Mouse (Mus musculus): ENCODE results near the gene Ift20. TPM values are rescaled to one million over a fixed set of nuclear protein-coding genes. Genes with fewer than 3 reads are reported as not detected.
"Not testable (repeated sequence)": the region's sequence is repeated elsewhere in the genome, so short reads cannot be mapped to it uniquely, and the experiment has no call there.

The Ift20 gene
- total and polyA plus RNA-seq, 2 experiments from 2014 or later: 133 to 148 TPM

- 77% methylated on average over 9 of the region's 9 CpGs for WGBS
- no peak overlapping the region for H3K4me3 ChIP-seq (ENCODE audit: low read depth, low read length)
- ATAC-seq (ENCODE audit: low FRiP score) (no peak), DNase-seq (ENCODE audit: low spot score) (no peak)
- H3K9me3 ChIP-seq (ENCODE audit: low read length): no peaks in the 10 kb centered on the region
- H3K36me3 ChIP-seq (ENCODE audit: insufficient read depth, low read length): peaks cover 58% of the 10 kb centered on the region
- no peak overlapping the region for H3K4me2 ChIP-seq (ENCODE audit: low read depth, low read length, poor library complexity, severe bottlenecking)
- no peak overlapping the region for H3K27ac ChIP-seq (ENCODE audit: low read depth, low read length)
- no peak overlapping the region for H3K9ac ChIP-seq (replicated peaks; ENCODE audit: low read length, poor library complexity, severe bottlenecking)
- H3K4me1 ChIP-seq (ENCODE audit: insufficient read depth, low read length): no peaks in the 10 kb centered on the region
- TF ChIP-seq CTCF (IDR thresholded peaks at IDR 0.05): no peak
- no peaks in the 10 kb centered on the region for H3K27me3 ChIP-seq (ENCODE audit: insufficient read depth, low read length)
These were observed 7.4 kb upstream of the Ift20 start for GRCm38 (mm10) chr11:78528714-78529113.

- Histone ChIP-seq H3K4me1 (ENCODE audit: insufficient read depth, low read length) (peaks cover 5% of the 10 kb centered on the region; the same call in 1 of the 2 replicates), H3K4me2 (ENCODE audit: low read depth, low read length, poor library complexity, severe bottlenecking) (no peak overlapping the region), H3K27ac (ENCODE audit: low read depth, low read length) (no peak overlapping the region), H3K9me3 (ENCODE audit: low read length) (no peaks in the 10 kb centered on the region), H3K36me3 (ENCODE audit: insufficient read depth, low read length) (peaks cover 46% of the 10 kb centered on the region), H3K27me3 (ENCODE audit: insufficient read depth, low read length) (no peaks in the 10 kb centered on the region), H3K9ac (replicated peaks; ENCODE audit: low read length, poor library complexity, severe bottlenecking) (no peak overlapping the region), H3K4me3 (ENCODE audit: low read depth, low read length) (no peak overlapping the region)
- WGBS: 90% methylated on average over 12 of the region's 12 CpGs
- no peak for TF ChIP-seq CTCF (IDR thresholded peaks at IDR 0.05)
- no peak for ATAC-seq (ENCODE audit: low FRiP score)
- no peak for DNase-seq (ENCODE audit: low spot score)
These were observed 6.2 kb upstream of the Ift20 start for GRCm38 (mm10) chr11:78530001-78530400.

DNA sequence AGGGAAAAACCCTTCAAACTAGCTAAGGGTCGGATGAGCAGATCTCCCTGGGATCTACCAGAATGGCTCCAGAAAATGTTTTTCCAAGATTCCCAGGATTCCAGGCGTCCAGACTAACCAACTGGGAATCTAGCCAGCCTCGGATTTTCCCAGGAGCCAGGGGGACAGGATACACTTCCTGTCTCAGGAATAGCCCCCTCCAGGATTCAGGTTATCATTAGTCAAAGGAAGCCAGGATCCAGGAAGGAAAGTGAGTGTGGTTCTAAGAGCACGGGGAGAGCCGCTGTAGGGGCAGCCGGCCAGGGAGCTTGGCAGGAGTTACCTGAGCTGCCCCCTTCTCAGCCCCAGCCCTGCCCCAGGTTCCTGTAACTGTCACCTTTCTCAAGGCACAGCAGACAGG, 5.1 kb upstream of the Ift20 start:
- TF ChIP-seq CTCF (IDR thresholded peaks at IDR 0.05): no peak
- no peaks in the 10 kb centered on the region for H3K9me3 ChIP-seq (ENCODE audit: low read length)
- WGBS: 79% methylated on average over 6 of the region's 6 CpGs
- no peak overlapping the region for H3K9ac ChIP-seq (replicated peaks; ENCODE audit: low read length, poor library complexity, severe bottlenecking)
- no peak overlapping the region for H3K27ac ChIP-seq (ENCODE audit: low read depth, low read length)
- no peak overlapping the region for H3K4me2 ChIP-seq (ENCODE audit: low read depth, low read length, poor library complexity, severe bottlenecking)
- H3K4me3 ChIP-seq (ENCODE audit: low read depth, low read length): no peak overlapping the region
- ATAC-seq (ENCODE audit: low FRiP score) (no peak), DNase-seq (ENCODE audit: low spot score) (no peak)
- peaks cover 6% of the 10 kb centered on the region; the same call in 1 of the 2 replicates for H3K4me1 ChIP-seq (ENCODE audit: insufficient read depth, low read length)
- peaks cover 39% of the 10 kb centered on the region for H3K36me3 ChIP-seq (ENCODE audit: insufficient read depth, low read length)
- H3K27me3 ChIP-seq (ENCODE audit: insufficient read depth, low read length): no peaks in the 10 kb centered on the region

DNA sequence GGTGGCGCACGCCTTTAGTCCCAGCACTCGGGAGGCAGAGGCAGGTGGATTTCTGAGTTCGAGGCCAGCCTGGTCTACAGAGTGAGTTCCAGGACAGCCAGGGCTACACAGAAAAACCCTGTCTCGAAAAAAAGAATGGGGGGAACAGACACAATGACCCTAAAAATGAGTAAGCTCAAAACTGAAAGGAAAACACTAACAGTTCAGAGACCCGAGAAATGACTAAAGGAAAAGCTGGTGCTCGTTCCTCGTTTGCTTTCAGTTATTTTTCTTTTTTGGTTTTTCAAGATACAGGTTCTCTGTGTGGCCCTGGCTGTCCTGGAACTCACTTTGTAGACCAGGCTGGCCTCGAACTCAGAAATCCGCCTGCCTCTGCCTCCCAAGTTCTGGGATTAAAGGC, 4.6 kb upstream of the Ift20 start:
- H3K9ac ChIP-seq (replicated peaks; ENCODE audit: low read length, poor library complexity, severe bottlenecking); H3K4me1 ChIP-seq (ENCODE audit: insufficient read depth, low read length): not testable (repeated sequence)
- 92% methylated on average over 10 of the region's 10 CpGs for WGBS

DNA sequence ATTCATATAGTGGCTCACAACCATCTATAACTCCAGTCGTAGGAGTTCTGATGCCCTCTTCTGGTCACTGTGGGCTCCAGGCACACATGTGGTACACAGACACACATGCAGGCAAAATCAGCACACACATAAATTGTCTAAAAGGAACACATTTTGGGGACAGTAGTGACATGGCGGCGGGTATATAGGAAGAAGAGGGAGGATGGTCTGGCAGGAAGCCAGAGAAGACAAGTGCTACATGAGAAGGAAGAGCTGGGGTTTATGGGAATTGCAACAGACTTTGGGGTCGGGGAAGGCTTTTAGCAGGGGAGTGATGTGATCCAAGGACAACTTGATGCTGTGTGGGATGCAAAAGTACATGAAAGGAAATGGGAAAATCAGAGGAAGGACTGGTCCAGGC, 1.6 kb upstream of the Ift20 start:
- Histone ChIP-seq H3K27ac (ENCODE audit: low read depth, low read length) (no peak overlapping the region), H3K4me2 (ENCODE audit: low read depth, low read length, poor library complexity, severe bottlenecking) (peak overlapping the region; percentile 76), H3K4me1 (ENCODE audit: insufficient read depth, low read length) (peaks cover 13% of the 10 kb centered on the region; the same call in 1 of the 2 replicates), H3K27me3 (ENCODE audit: insufficient read depth, low read length) (no peaks in the 10 kb centered on the region), H3K36me3 (ENCODE audit: insufficient read depth, low read length) (peaks cover 18% of the 10 kb centered on the region), H3K9ac (replicated peaks; ENCODE audit: low read length, poor library complexity, severe bottlenecking) (no peak overlapping the region), H3K4me3 (ENCODE audit: low read depth, low read length) (peak overlapping the region; percentile 65; the same call in 1 of the 2 replicates), H3K9me3 (ENCODE audit: low read length) (no peaks in the 10 kb centered on the region)
- peak; percentile 27; the same call in 1 of the 2 replicates for TF ChIP-seq CTCF (IDR thresholded peaks at IDR 0.05)
- DNase-seq (ENCODE audit: low spot score) (no peak), ATAC-seq (ENCODE audit: low FRiP score) (no peak)
- 93% methylated on average over 4 of the region's 4 CpGs for WGBS

More for the DNA sequence above, 4.6 kb upstream of the Ift20 start:
- not testable (repeated sequence) for H3K27me3 ChIP-seq (ENCODE audit: insufficient read depth, low read length); H3K4me3 ChIP-seq (ENCODE audit: low read depth, low read length); DNase-seq (ENCODE audit: low spot score); H3K27ac ChIP-seq (ENCODE audit: low read depth, low read length); H3K9me3 ChIP-seq (ENCODE audit: low read length); ATAC-seq (ENCODE audit: low FRiP score); H3K4me2 ChIP-seq (ENCODE audit: low read depth, low read length, poor library complexity, severe bottlenecking)
- peaks cover 34% of the 10 kb centered on the region for H3K36me3 ChIP-seq (ENCODE audit: insufficient read depth, low read length)

DNA sequence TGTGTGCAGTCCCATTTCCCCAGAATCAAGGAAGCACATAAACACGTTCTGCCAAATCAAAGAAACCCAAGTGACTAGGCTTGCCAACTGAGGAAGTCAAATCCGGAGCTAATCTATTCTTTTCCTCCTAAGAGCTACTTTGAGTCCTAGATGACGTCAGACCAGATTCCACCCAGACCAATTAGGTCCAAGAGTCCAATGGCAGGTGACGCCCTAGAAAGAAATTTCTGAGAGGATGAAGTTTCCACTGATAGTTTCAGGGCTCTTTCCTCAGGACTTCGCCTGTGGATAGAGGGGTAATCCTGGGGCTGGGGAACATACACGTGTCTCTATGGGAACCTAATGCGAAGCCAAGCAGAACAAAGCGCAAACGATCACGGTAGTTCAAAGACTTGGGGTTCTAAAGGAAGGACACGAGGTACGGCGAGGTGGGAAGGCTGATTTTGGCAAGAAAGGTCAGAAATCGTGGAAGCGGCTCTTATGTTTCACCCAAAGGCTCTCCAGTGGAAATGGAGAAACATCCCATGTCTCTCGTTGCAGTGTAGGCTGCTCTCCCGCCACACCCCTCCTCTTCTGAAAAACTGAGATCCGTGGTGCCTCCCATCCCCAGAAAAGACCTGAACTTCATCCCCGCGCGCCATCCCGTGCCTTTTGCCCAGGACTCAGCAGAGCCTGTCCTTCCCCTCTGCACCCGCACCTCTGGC, 633 bp upstream of the Ift20 start:
- H3K27ac ChIP-seq (ENCODE audit: low read depth, low read length): peak overlapping the region; percentile 86
- peaks cover 13% of the 10 kb centered on the region; the same call in 1 of the 2 replicates for H3K4me1 ChIP-seq (ENCODE audit: insufficient read depth, low read length)
- no peaks in the 10 kb centered on the region for H3K9me3 ChIP-seq (ENCODE audit: low read length)
- DNase-seq (ENCODE audit: low spot score) (peak; percentile 49), ATAC-seq (ENCODE audit: low FRiP score) (peak; percentile 66)
- H3K9ac ChIP-seq (replicated peaks; ENCODE audit: low read length, poor library complexity, severe bottlenecking): peak overlapping the region; percentile 69
- no peaks in the 10 kb centered on the region for H3K27me3 ChIP-seq (ENCODE audit: insufficient read depth, low read length)
- peaks cover 16% of the 10 kb centered on the region for H3K36me3 ChIP-seq (ENCODE audit: insufficient read depth, low read length)
- H3K4me2 ChIP-seq (ENCODE audit: low read depth, low read length, poor library complexity, severe bottlenecking): peak overlapping the region; percentile 76
- no peak for TF ChIP-seq CTCF (IDR thresholded peaks at IDR 0.05)
- H3K4me3 ChIP-seq (ENCODE audit: low read depth, low read length): peak overlapping the region; percentile 65
- WGBS: under 1% methylated on average over 23 of the region's 23 CpGs

Data from midbrain, postnatal 0 days (tissue).